Mouse (Mus musculus) thymus, postnatal 4 days (tissue): ENCODE measurements around the gene Olfr699.
"Not testable (repeated sequence)": the region's sequence is repeated elsewhere in the genome, so short reads cannot be mapped to it uniquely, and the experiment has no call there.

Experiments used
- DNase-seq: peaks from one replicate; pipeline ENCODE4 v3.0.0; 2021

Olfr699 gene

GRCm38 (mm10) chr7:106793098-106793497 is at the start of gene Olfr699:
TSS of gene Olfr699 (minus strand) at chr7:106793198.
- DNase-seq: no peak

- DNase-seq: no peak
These were observed 40.8 kb upstream of the Olfr699 start, which contains the start of gene Olfr702 for GRCm38 (mm10) chr7:106833793-106834192. TSS of gene Olfr702 (minus strand) at chr7:106833893.

GRCm38 (mm10) chr7:106818414-106818813 is 25.4 kb upstream of the Olfr699 start:
- no peak for DNase-seq

DNA sequence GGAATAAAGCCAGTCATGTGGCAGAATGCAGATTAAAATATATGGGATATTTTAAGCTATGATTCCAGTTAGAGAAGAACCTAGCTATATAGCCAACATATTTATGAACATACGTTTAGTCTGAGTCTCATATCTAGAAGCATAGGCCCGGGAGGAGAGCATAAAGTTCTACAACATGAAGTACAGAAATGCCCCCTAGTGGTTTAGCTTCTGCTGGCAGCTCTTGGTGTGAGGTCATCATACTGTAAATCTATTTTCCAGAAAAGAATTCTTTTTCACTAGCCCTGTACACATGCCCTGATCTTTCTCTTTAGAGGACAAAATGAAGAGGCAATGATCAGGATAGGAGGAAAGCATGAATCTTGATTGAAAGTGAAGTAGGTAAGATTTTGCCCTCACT is 22.8 kb upstream of the Olfr699 start:
- DNase-seq: peak; percentile 23

DNA sequence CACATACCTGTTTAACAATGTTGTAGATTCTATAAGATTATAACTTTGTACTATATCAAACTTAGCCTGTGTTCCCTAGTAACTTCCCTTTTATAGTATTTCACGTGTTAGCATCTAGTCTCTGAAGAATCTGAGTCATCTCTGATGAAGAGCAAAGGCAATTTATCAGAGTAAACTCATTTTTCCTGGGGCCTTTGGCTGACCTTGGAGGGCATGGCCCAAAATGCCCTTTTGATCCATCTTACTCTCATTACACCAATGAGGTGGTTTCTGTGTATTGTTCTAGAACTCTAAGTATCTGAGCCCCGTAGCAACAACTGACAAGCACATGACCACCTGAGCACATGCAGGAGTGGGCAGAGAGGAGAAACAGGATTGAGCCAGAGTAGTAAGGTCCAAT is 20.8 kb upstream of the Olfr699 start, which contains the start of gene Olfr701:
Gene Olfr701, plus strand, starts transcription at position 301 of the 400 bp plus-strand sequence.
- DNase-seq: no peak

DNA sequence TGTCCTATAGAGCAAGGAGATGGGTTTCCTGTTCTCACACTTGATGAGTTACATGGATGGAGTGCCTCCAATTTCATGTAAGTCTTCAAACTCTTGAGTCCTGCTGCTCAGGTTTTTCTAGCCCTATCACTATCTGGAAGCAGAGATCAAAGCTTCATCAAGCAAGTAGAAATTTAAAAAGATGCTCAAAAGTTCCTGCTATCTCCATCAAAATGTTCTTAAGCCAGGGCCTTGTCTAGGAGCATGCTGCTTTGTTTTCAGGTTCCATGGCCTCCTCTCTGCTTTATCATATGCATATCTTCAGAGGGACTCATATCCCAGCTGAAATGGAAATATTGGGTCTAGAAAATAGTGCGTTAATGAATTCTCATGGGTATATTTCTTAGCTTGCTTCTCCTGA is 15.7 kb upstream of the Olfr699 start, which contains the start of gene Olfr700:
Gene Olfr700, minus strand, starts transcription at position 101 of the 400 bp plus-strand sequence.
- DNase-seq: no peak

GRCm38 (mm10) chr7:106788330-106788729 is 4.7 kb downstream of the Olfr699 start:
- no peak for DNase-seq

- DNase-seq: not testable (repeated sequence)
These were observed 32.0 kb downstream of the Olfr699 start for GRCm38 (mm10) chr7:106761008-106761407.

DNA sequence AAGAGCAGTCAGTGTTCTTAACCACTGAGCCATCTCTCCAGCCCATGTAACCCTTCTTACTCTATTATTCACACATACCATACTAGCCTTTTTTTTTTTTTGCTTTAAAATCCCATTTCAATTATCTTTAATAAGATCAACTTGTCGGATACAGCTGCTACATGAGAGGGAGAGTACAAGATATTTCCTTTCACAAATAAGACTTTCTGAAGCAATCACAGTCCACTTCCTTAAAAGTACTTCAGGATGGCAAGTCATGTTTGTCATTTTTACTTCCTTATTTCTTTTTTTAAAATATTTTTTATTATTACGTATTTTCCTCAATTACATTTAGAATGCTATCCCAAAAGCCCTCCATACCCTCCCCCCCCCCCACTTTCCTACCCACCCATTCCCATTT is 34.2 kb downstream of the Olfr699 start:
- no peak for DNase-seq

GRCm38 (mm10) chr7:106755297-106755696 is 37.7 kb downstream of the Olfr699 start, which contains the start of gene Olfr698:
TSS of gene Olfr698 (minus strand) at chr7:106755397.
- DNase-seq: no peak

DNA sequence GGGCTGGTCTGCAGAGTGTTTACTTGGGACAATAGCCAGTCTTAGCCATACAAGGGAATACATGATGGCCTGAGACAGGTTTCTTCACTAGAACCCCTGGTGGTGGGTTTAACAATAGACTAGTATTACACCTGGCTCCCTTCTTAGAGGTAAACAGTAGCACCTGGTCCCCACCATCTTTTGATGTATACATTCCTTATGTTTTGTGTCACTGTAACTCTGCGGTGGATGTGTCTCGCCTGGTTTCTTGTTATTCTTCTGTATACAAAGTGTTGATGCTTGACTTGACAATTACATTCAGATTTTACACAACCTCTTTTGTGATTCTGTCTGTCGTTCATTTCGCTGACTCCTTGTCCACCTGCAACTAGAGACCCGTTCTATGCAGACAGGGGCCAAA is 47.2 kb downstream of the Olfr699 start:
- no peak for DNase-seq

- DNase-seq: no peak
These were observed 50.7 kb downstream of the Olfr699 start, which contains the start of gene Olfr697 for GRCm38 (mm10) chr7:106742343-106742742. TSS of gene Olfr697 (minus strand) at chr7:106742443.
